Mouse (Mus musculus) layer of hippocampus, adult 11-12 months (tissue): ENCODE data around the gene Sarm1.
"Not testable (repeated sequence)": the region's sequence is repeated elsewhere in the genome, so short reads cannot be mapped to it uniquely, and the experiment has no call there.

ENCODE experiments used
- DNase-seq: peaks from one replicate; pipeline ENCODE4 v3.0.0; 2022; ENCODE audit warnings: low spot score

Sarm1 gene

DNA sequence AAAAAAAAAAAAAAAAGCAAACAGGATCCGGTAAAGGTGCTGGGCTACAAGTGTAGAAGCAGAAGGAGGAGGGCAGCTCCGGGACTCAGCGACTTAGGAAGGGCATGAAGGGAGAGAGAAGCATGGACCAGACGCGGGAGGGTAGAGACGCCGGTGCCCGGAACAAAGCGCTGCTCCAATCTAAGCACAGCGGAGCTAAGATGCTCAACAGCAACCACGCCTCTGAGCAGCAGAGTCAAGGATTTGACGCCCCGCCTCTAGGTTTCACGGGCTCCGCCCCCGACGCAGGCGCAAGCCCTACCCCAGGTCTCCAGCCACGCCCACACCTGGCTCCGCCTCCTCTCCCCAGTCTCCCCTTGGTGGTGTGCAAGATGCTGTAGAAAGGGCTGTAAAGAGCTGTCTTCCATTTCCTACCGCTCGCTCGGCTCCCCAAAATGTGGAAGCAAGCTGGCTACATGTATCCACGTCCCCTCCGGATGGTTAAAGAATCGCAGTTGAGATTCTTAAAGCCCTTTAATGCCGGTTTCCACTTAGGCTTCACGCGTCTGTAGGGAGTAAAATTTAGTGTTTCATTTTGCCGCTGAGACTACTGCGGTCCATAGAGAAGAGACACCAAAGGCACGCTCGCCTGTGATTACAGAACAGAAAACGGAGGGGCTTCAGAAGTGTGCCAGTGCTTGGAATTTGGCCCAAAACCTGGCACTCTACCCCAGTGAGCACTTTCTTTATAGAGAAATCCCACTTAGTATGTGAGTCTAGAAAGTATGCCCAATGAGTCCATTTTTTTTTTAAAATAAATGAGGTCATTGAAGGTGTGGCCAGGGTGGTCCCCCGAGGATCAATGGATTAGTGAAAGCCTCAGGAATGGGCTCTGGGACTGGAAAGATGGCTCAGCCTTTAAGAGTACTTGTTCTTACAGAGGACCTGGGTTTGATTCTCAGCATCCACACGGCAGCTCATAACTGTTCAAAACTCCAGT, at the start of gene Sarm1:
Gene Sarm1 (minus strand): TSS at position 211 of the 979 bp plus-strand sequence.
- peak; percentile 96 for DNase-seq

DNA sequence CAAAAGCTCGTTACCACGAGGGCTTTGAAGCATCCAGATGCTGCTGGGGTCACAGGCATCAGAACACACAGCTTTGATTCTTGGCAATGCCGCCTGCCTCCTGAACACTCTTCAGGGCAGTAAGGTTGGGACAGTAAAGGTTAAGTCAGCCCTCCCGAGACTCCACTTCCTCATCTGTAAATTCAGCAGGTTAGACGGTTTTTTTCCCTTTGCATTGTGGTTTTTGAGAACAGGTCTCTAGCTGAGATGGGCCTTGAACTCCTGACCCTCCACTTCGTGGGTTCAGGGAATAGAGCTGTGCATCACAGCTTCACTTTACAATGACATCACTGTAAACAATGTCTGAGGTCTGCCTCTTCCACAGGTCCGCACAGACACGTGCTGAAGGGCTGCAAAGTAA, 47.6 kb upstream of the Sarm1 start:
- DNase-seq: no peak

DNA sequence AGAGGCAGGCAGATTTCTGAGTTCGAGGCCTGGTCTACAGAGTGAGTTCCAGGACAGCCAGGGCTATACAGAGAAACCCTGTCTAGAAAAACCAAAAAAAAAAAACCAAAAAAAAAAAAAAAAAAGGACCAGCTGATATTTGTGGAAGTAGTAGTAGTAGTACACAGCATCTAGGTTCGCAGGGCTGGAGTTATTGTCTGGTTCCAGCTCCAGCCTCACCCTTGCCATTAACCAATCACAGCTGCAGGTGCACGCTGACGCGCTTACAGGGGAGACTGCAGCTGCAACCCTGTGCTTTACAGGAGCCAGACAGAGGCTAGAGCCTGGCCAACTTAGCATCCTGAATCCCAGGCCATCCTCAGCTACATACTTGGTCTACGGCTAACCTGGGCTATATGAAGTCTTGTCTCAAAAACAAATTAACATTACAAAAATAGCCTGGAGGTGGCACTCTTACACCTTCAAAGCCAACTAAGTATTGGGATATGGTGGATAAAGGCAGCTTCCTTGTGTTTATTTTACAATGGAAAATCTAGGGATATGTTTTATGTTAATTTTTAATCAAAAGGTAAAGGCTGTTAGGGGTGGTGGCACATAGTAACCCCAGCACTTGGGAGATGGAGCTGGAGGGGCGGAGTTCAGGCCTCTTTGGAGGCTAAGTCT, 47.0 kb upstream of the Sarm1 start:
- no peak for DNase-seq

DNA sequence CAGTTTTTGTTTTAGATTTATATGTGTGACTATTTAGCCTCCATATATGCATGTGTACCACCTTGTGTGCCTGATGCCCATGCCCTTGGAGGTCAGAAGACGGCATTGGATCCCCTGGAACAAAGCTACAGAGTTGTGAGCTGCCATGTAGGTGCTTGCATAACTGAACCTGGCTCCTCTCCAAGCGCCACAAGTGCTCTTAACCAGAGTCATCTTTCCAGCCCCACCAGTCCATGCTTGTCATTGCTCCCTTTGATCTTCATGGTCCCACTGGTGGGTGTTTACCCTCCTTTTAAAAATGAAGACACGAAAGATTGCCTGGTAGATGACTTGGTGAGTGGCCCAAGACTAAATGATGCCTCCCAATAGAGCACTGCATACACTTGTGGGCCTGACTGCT, 42.8 kb upstream of the Sarm1 start:
- no peak for DNase-seq

DNA sequence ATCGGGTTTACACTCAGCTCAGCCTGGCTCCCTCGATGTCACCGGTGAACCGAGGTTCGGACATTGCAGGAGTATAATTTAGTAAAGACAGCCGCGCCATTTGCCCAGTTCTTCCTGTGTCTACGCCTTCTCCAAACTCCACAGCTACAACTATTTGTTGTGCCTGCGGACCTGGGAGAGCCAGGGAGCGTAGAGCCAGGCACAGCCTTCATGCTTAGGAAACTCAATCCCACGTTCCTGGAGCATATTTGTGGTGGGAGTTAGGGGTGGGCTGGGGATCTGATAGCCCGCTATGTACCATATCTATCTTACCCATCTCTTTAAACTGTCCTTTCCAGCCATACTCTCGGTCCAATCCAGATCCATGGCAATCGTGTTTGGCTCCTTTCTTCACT, 39.1 kb upstream of the Sarm1 start:
- no peak for DNase-seq

DNA sequence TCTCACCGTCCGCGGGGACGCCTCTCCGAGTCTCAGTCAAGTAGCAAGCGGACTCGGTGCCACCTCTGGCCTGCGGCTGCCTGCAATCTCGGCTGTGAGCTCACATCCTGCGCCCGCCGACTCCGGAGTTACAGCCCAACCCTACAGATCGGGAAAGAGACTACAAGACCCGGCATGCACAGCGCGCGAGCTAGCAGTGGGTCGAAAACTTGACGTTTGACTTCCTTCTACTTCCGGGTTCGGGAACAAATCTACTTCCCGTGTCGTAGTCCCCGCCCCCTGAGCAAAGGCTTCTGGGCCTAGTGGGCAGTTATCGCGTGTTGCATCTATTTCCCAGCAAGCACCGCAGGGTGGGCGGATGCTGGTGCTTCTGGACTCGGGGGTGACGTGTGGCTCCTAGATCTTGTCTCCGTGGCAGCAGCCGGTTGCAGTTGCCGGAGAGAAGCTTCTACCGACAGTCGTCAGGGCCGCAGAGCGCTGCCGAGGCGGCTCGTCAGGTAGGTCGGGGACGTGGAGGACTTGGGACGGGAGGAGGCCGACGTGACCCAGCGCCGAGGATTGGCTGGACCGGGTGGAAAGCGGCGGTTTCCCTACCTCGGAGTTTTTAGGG, 38.6 kb upstream of the Sarm1 start, which contains the start of the genes Tnfaip1 and Ift20:
Gene Tnfaip1 (minus strand): TSS at position 253 of the 610 bp plus-strand sequence.
Gene Ift20 (plus strand): TSS at position 282 of the 610 bp plus-strand sequence.
- peak; percentile 99 for DNase-seq

DNA sequence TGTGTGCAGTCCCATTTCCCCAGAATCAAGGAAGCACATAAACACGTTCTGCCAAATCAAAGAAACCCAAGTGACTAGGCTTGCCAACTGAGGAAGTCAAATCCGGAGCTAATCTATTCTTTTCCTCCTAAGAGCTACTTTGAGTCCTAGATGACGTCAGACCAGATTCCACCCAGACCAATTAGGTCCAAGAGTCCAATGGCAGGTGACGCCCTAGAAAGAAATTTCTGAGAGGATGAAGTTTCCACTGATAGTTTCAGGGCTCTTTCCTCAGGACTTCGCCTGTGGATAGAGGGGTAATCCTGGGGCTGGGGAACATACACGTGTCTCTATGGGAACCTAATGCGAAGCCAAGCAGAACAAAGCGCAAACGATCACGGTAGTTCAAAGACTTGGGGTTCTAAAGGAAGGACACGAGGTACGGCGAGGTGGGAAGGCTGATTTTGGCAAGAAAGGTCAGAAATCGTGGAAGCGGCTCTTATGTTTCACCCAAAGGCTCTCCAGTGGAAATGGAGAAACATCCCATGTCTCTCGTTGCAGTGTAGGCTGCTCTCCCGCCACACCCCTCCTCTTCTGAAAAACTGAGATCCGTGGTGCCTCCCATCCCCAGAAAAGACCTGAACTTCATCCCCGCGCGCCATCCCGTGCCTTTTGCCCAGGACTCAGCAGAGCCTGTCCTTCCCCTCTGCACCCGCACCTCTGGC, 38.0 kb upstream of the Sarm1 start:
- DNase-seq: no peak

DNA sequence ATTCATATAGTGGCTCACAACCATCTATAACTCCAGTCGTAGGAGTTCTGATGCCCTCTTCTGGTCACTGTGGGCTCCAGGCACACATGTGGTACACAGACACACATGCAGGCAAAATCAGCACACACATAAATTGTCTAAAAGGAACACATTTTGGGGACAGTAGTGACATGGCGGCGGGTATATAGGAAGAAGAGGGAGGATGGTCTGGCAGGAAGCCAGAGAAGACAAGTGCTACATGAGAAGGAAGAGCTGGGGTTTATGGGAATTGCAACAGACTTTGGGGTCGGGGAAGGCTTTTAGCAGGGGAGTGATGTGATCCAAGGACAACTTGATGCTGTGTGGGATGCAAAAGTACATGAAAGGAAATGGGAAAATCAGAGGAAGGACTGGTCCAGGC, 37.0 kb upstream of the Sarm1 start:
- no peak for DNase-seq

DNA sequence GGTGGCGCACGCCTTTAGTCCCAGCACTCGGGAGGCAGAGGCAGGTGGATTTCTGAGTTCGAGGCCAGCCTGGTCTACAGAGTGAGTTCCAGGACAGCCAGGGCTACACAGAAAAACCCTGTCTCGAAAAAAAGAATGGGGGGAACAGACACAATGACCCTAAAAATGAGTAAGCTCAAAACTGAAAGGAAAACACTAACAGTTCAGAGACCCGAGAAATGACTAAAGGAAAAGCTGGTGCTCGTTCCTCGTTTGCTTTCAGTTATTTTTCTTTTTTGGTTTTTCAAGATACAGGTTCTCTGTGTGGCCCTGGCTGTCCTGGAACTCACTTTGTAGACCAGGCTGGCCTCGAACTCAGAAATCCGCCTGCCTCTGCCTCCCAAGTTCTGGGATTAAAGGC, 34.0 kb upstream of the Sarm1 start:
- DNase-seq: not testable (repeated sequence)

DNA sequence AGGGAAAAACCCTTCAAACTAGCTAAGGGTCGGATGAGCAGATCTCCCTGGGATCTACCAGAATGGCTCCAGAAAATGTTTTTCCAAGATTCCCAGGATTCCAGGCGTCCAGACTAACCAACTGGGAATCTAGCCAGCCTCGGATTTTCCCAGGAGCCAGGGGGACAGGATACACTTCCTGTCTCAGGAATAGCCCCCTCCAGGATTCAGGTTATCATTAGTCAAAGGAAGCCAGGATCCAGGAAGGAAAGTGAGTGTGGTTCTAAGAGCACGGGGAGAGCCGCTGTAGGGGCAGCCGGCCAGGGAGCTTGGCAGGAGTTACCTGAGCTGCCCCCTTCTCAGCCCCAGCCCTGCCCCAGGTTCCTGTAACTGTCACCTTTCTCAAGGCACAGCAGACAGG, 33.5 kb upstream of the Sarm1 start:
- DNase-seq: no peak

DNA sequence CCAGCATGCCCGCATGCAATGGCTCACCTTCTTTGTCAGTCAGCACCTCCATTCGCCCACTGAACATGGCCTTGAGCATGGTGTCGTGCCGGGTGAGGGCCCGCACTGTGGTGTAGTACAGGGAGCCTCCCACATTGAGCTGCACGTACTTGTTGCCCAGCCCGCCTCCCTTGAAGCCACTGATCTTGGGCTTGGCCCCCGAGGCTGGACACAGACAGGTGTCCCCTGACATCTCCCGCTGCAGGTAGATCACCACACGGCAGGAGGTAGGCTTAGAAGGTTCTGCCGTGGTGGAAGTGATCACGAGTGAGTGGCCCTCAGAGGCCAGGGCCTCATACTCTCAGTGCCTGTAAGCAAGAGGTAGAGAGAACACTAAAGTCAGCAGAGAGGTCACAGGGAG, 32.4 kb upstream of the Sarm1 start:
- DNase-seq: no peak

DNA sequence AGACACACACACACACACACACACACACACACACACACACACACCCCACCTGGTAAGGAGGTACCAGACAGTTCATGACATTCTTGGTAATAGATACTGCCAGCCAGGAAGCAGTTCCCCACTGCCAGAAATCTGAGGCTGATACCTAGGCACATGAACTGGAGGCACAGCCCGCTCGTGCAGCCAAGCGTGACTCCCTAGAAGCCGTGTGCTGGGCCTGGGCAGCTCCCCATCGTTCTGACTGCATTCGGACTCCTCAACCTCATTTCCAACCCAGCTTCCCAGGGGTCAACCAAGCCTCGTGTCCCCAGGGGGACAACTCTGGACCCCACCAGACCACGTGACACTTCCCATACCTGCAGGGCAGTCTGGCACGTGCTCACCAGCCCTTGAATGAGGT, 31.2 kb upstream of the Sarm1 start:
- no peak for DNase-seq

DNA sequence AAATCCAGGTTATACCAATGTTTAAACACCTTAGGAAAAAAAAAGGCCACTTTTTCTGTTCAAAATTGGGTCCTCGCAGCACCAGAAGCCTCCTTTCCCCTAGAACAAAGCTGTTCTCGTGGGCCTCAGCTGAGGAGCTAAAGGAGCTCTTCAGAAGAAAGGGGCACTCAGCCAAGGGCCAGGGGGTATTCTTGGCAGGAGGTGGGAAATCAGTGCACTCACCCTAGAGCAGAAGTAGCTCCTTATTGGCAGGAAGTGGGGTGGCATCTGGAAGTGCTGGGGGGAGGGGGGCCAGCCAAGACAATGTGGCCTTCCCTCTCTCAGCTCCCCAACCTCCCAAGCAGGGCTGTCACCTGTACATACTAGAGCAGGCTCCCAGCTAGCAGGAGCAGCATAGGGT, 27.3 kb upstream of the Sarm1 start:
- DNase-seq: no peak

DNA sequence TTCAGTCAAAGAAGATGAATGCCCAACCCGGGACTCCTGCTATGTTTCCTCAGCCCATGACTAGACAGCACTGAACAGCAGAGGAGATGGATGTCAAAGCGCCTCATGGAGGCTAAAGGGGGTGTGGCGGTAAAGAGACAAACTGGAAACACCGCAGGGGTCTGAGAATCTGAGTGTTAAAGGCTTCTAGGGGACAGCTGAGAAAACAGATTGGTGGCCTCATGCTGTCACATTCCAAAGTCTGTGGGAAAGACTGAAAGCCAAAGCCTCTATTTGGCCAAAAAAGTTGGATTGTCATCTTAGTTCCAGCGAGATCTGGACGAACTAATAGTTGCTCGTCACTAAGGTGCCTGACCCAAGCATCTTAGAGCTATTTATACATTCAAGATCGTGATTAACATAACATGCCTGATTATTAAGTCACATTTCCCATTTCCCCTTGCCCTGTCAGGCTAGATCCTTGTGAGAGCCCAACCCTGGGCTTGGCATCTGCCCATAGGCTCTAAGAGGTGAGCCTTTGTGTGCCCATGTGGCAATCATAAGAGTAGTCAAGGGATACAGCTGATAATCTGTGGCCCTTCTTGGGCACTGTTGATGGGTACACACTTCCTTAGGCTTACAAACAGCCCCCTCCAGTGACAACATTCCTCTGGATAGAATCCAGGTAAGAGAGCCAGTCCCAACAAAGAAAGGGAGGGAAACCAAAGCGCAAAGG, 25.8 kb upstream of the Sarm1 start:
- DNase-seq: no peak

DNA sequence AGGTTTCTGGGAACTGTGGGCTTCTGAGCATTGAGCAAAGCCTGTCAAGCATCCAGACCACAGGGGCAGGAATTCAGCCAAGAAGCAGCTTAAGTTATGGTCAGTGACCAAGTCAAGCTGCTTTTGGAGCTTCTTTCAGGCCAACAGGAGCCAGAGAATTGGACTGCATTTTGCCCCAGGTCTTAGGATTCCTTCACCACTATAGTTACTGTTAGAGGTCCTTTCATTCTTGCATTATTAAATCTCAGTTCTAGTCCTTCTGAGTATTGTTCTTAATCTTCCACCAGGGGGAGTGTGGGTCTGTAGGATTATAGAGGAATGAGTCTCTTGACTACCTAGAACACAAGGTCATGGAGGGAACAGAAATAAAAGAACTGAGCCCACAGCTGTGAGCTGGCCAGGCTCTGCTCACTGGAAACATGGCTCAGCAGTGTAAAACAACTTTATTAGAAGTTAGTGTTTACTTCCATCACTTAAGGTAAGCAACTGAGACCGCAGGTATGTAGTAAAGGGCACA, 25.0 kb upstream of the Sarm1 start:
- no peak for DNase-seq

DNA sequence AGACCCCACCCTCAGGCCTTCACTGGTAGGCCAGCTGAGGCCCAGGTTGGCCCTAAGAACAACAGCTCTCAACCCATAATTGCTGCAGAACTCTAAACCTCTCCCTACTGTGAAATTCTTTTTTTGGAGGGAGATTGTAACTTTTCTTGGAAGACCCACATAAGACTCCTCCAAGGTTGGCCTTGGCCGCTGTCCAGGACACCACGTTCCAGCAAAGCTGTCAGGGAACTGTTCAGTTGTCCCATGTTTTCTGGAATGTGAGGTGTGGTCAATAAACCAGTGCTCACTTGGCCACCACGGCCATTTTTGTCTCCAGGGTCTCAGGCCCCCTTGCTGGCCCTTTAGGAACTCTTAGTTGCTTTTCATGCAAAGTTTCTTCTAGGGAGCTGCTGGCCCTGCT, 24.3 kb upstream of the Sarm1 start:
- DNase-seq: no peak

DNA sequence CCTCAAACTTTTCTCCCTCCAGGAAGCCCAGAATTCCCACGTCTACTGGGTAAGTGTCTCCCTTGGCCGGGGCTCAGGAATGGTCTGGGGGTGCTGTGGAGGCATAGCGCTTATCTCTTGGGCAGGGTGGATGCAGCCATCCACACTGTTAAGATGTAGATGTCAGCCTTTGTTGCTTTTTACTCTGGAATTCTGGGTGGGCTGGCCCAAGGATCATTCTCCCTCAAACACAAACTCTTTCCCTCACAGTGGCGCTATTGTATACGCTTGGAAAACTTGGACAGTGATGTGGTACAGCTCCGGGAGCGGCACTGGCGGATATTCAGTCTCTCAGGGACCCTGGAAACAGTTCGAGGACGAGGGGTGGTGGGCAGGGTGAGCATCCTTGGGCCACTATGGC, 21.4 kb upstream of the Sarm1 start:
- DNase-seq: no peak

DNA sequence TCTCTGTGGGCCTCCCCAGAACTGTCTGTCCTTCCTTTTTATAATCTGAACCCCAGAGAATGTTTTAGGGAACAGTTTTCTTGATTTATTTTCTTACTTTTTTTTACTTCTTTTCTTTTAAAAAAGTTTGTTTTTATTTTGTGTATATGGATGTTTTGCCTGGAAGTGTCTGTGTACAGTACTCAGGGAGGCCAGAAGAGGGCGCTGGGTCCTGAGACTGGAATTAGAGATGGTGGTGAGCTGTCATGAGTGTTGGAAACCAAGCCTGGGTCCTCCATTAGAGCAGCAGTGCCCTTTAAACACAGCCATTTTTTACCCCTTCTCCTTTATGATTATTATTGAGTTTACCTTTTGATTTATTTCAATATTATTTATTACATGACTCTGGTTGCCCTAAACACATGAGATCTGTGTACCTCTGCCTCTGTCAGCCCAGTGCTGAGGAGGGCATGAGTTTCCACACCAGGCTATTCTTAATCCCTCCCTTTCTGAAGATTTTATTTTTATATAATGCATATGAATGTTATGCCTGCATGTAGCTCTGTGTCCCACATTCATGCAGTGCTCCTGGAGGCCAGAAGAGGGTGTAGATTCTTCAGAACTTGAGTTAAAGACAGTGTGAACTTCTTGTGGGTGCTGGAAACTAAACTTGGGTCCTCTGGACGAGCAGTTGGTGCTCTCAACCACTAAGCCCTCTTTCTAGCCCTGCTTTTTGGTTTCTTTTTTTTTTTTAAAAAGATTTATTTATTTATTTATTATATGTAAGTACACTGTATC, 18.2 kb upstream of the Sarm1 start:
- DNase-seq: no peak

DNA sequence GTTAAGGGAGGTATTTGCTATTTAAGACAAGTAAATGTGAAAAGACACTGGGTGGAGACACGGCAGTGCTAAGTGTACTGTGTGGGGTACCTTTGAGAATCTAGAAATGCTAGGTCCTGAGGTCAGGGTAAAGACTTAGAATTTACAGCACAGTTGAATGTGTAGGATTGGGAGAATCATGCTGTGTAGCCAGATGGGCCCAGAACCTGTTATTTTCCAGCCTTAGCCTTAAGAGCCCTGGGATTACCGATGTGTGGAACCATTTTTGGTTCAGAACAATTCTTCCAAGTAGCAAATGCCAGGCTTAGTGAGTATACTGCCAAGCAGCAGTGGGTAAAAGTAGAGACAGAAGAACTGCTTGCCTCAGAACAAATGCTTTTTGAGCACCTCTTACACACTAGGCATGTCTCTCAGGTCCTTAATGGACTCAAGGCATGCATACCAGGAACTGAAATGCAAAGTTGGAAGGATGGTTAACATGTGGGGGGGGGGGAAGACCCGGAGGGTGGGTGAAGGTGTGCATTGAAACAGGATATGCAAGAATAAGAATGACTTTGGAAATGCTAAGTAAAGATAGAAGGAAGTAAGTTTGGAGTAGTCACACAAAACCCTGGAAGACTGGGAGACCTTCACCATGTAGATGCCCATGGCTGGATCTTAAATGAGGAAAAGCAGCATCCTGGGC, 15.7 kb upstream of the Sarm1 start:
- DNase-seq: no peak
